Mouse (Mus musculus): ENCODE data around the gene Tnc. TPM values are rescaled to one million over a fixed set of nuclear protein-coding genes. Genes with fewer than 3 reads are reported as not detected.

Tnc gene
- total RNA-seq, 2 experiments from 2014 or later = 2.4 to 5.2 TPM

Other genes with a start within 250 kb of the Tnc start
- gene Tnfsf8, start 185.7 kb downstream of the Tnc start, total RNA-seq (2021) = under 1 TPM in 1 of 2 experiments, not detected in 1; 0.07 TPM

Data from adrenal gland, adult 18-20 months (tissue).